Mouse (Mus musculus): ENCODE measurements around the gene Fads2.

The Fads2 gene

DNA sequence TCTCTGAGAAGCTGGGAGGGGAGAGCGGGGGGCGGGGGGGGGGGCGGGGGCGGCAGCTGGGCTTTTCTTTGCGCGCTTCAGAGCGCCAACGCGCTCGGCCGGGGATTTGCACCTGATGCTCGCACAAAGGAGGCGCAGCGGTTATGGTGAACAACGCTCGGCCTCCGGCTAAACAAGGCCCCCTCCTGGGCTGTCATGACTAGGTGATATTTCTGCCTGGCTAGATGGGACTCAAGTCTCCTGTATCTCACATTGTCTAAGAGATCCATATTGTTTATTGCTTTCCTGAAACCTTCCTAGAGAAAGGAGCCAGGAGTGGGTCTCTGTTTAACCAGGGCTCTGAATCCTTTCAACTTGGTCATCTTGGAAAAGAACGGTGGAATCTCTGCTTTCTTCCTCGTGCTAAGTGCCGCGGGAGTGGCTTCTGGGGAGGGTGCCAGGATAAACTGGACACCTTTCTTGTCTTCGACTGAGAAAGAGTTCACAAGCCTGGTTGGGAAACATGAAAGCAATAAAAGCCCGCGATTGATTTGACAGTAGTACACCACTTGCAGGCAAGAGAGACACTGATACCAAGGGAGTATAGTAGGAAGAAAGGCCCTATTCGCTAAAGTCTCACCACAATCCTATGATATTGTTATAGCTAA is 631 bp upstream of the Fads2 start:
- peak in 1 of 2 experiments; percentile 18 for DNase-seq

DNA sequence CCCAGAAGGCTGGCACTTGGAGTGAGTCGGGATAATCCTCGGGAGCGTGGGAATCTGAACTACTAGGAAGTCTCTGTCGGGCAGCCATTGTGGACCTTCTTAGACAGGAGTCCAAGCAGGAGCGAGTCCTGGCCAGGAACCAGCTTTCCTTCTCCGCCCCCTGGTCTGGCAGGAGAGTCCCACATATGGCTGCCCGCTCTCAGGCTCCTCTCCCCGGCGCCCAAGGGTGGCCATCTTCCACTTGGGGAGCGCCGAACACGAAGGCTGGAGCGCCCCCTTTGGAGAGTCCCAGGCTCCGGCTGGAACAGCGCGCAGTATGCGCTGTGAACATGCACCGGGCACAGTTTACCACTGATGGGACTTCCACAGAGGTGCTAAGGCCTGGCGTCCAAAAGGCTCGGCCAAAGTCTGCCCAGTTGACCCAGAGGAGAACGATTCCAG is 895 bp downstream of the Fads2 start:
- DNase-seq: peak; percentile 88 to 91

DNA sequence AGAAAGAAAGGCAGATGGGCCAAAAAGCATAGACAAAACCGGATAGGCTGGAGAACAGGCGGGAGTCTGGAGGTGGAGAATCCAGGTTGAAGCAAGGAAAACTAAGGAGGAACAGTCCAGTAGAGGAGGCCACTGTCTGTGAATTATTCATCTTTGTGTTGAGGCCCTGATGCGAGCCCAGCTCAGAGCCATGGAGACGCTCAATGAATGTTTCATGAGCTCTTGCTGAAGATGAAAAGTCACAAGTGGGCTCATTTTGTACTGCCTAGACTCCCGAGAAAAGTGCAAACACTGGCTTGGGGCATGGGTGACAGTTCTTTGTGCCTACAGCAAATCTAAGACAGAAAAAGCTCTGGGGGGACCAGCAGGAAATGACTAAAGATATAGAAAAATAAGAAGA is 3.7 kb downstream of the Fads2 start:
- DNase-seq: peak in 1 of 2 experiments; percentile 17

DNA sequence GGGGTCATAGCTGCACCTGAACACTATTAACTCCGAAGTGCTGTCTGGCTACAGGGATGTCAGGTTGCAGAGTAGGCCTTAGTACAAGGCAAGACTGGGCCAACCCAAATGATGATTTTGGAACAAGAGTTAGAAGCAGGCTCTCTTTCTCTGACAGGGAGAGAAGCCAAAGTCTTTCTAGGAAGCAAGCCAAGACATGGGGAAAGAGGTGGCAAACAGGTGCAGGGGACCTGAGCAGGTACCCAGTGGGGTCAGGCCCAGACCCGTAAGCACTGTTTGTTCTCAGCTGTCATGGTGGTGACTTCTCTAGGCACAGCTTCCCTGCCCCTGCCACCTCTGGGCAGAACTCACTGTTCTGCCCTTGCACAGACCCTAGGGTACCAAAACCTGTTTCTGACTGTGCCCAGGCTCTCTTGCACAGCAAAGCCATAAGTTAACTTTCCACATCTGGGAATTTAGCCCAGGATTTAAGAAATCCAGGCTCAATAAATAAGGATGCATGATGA is 5.1 kb downstream of the Fads2 start:
- DNase-seq: no peak

DNA sequence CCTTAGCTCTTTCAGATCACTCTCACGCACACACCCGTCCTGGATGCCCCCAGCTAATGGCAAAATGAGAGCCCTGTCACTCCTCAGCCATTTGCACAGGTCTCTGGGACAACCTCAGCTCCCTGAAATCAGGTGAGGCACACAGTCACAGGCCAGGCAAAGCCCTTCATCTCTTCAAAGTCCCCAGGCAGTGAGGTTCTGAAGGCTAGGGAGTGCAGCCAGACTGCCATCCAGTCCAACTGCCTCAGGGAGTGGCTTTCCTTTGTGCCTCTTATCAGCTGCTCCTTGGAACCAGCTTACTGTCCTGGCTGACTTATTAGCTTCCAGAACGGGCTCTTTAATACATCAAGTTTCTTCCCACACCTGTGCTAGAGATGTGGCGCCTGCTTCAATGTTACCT is 6.9 kb downstream of the Fads2 start:
- DNase-seq: no peak

DNA sequence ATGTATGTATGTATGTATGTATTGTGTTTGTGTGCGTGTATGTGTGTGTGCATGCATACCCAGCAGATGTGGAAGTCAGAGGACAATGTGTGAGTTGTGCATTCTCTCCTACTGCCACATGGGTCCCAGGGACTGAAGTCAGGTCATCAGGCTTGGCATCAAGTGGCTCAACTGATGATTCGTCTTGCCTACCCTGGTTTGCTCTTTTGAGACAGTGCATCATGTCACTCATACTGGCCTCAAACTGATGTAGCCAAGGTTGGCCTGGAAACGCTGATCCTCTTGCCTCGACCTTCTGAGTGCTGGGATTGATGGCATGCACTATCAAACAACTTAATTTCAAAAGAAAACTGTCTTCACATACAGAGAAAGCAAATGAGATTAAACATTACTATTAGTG is 7.7 kb downstream of the Fads2 start:
- DNase-seq: no peak

DNA sequence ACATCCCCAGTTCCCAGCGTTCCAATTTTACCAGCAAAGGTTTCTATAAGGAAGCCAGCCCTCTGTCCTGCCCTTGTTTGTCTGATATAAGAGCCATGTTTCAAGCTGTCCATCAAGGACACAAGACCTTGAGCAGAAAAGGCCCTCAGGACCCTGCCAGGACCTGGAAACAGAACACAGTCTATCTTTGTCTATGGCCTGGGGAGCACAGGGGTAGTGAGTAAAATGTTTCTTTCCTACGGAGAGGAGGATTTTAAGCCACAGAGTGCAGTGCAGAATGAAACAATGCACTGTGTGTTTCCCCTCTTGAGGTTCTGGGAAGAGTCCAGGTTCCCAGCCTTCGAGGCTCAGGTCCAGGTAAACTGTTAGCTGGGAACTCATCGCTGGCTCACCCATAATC is 14.6 kb downstream of the Fads2 start:
- no peak for DNase-seq

DNA sequence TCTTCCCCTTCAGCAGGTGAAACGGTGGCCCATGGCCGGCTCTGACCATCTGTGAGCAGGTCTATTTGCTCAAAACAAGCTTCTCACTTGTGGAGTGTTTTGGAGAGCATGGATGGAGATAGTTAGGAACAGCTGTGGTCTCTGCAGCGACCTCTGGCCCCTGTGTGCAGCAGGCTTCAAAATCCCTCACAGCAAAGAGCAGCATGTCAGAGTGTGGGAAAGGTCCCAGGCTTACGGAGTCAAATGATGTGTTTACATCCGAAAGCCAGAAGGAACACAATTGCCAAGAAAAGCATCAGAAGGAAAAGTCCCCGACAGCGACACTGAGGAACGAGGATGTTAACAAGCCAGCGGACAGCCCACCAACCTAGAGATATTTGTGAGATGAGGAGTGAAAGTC is 16.1 kb downstream of the Fads2 start:
- DNase-seq: no peak

DNA sequence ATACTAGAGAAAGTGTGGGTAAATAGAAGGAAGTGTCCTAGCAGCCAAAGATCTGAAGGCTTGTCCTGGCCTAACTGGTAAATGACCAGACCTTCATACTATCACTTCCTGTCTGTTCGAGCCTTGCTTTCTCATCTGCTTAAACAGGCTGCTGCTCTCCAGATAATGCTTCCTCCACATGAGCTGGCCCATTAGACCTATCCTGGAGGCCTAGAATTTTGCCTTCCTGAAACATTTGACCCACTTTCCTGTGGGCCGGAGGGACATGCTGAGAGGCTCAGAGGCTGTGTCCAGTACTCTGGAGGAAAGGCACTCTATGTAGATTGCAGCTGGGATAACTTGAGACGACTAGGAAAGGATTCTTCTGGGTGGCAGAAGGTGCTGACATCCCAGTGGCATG is 19.4 kb downstream of the Fads2 start:
- no peak for DNase-seq

DNA sequence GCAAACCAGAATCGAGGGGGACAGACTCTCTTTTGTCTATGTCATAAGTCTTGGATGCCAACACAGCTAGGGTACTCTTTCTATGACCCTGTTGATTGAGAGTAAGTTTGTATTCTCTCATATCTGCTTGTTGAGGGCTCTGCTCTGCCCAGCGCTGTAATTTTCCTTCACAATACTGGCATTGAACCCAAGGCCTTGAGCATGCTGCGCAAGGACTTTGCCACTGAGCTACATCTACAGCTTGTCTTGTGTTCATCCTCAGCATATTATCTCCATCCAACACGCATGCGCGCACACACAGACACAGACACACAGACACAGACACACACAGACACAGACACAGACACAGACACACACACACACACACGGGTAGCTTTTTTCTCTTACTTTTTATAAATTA is 21.2 kb downstream of the Fads2 start:
- no peak for DNase-seq

DNA sequence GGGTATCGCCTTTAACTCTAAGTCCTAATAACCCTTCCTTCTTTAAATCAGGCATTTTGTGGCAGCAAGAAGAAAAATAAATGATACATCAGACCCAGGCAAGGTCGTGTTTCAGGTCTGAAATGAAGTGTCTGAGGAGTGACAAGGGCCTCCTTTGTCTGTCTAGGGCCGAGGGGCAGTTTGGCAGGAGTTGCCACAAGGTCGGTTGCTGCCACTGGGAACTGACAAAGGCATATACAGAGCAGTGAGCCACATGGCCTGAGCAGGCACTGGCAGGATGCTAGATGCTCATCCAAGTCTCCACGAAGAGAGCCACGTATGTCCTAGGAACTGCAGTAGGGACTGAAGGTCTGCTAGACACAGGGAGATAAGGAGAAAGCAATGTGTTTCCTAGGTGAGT is 23.2 kb downstream of the Fads2 start:
- no peak for DNase-seq

DNA sequence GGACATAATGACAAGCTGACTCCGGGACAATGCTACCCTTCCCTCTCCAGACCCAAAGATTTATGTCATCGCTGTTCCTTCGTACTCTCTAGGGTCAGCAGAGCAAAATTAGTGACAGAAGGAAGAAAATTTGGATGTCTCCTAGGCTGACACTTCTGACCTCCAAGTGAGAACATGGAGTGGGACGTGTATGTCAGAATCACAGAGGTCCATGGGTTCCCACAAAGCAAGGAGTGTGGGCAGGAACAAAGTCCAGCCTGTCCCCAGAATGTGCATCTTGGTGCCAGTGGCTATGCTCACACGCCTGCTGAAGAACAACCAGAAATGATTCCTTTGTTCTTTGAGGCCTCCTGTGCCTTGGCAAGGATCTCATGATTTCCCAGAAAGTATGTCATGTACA is 28.4 kb downstream of the Fads2 start:
- no peak for DNase-seq

DNA sequence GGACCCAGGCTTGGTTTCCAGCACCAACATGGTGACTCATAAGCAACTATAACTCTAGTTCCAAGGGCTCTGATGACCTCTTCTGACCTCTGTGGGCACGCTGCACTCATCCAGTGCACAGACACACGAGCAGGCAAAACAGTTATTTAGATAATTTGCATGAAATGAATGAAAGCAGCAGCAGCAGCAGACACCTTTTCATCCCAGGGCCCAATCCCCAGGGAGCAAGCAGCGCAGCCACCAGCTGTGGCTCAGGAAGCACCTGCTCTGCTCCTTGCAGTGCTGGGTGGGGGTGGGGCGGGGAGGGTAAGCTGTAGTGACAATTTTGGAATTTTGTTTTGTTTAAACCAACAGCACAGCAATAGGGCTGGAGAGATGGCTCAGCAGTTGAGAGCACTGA is 29.7 kb downstream of the Fads2 start:
- DNase-seq: no peak

DNA sequence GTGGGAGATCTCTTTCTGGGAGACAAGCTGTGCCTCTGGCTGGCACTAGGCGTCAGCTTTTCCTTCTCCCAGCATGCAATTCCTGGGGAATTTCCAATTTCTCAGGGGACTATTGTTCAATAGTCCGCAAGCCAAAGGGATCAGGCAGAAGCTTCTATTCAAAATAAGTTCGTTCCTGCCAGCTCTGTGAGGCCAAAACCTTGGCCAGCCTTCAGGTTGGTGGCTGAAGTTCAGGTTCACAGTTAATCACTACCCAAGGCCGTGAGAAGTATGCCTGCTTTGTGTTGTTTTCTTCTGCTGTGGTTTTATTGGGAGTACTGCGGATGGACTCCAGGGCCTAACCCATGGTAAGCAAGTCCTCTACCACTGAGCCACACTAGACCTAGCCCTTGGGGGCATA is 30.4 kb downstream of the Fads2 start:
- DNase-seq: peak; percentile 78 to 89

DNA sequence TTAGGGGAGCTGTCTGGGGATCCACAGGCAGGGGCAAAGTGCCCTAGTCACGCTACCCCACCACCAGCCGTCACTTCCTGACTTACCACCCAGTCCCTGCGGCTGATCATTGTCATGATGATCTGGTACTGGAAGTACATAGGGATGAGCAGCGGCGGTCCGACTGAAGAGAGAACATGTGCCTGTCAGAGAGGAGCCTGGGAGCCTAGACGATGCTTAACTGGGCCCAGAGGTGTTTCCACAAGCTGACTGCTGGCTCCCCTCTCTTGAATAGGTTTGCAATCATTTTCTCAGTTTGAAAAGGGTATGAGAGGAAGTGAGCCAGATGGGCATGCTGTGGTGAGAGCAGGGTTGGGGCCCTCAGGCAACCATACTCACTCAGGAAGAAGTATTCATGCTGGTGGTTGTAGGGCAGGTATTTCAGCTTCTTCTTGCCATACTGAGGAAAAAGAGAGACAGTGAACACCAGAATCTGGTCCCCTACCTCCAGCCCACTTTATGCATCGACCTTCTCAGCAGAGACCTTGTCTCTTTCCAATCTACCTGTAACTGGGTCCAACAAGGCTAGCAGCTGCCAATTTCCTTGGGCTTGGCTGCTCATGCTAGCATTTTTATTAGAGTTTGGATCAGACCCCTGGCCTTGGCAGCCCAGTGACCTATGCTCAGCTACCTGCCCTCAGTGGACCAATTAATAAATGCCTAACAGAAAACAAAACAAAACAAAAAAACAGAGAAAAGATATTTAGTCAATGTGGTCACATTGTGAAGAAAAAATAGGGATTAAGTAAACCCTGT is 31.2 kb downstream of the Fads2 start:
- peak; percentile 76 to 78 for DNase-seq

DNA sequence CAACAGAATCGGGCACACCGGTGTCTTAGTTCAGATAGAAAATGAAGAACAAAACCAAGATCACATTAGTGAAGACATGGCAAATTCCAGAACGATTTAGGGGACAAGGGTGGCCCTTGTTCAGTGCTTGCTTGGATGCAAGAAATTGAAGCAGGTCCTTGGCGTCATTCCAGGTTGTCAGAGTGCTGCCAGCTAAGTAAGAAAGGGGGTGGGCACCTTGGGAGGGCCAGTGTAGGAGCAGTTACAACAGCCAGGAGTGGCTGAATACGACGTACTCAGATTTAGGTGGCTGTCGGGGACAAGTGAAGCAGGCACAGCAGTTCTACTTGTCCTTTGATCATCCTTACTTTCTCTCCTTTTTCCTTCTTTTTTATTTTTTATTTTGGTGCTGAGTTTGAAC is 33.8 kb downstream of the Fads2 start:
- no peak for DNase-seq

DNA sequence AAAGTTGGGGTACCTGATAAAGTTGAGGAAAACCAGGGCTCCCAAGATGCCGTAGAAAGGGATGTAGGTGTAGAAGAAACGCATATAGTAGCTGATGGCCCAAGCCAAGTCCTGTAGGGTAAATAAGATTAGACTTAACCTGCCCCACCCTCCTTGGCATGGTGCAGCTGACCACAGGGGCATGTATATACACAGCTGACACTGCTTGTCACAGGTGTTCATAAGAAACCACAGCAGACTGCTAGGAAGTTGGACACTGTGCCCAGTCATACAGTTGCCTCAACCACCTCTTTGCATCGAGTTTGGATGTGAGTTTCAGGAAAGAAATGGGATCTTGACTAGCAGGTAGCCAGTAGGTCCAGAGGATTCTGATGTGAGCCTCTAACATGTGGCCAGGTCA is 35.0 kb downstream of the Fads2 start:
- DNase-seq: no peak

DNA sequence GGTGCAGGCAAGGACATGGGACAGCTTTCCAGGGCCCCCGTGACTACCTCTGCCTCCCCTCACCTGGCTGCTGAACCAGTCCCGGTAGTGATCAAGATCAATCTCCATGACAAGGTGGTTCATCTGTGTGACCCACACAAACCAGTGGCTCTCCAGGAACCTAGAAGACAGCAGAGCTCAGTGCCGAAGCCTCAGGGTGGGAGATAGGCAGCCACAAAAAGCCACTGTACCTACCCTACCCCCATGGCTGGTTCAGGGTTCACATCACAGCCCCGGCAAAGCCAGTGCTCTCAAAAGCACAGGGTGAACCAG is 35.4 kb downstream of the Fads2 start:
- no peak for DNase-seq

DNA sequence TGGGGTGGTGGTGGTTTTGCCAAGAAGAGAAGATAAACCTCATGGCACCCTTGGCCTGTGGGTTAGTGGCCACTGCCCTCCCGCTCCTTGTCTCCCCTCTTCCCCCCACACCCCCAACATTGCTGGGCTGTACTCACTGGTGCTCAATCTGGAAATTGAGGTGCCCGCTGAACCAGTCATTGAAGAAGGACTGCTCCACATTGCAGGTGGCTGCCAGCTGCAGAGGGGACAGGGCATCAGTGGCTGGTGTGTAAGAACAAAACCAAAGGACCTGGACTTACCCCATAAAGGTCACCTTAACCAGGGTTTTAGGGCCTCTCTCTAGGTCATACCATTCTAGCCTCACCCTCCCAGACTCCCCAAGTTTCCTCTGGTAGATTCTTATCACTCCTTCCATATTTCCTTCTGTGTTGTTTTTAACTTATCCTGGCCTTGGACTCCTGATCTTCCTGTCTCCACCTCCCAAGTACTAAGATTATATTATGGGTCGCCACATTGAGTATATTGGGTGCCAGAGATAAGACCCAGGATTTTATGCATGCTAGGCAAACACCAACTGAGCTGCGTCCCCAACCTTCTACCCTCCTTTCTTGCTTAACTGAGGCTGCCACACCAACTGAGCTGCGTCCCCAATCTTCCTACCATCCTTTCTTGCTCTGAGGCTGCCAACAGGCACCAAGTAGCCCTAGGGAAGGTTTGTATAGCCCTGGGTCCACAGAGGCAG is 35.9 kb downstream of the Fads2 start:
- no peak for DNase-seq

DNA sequence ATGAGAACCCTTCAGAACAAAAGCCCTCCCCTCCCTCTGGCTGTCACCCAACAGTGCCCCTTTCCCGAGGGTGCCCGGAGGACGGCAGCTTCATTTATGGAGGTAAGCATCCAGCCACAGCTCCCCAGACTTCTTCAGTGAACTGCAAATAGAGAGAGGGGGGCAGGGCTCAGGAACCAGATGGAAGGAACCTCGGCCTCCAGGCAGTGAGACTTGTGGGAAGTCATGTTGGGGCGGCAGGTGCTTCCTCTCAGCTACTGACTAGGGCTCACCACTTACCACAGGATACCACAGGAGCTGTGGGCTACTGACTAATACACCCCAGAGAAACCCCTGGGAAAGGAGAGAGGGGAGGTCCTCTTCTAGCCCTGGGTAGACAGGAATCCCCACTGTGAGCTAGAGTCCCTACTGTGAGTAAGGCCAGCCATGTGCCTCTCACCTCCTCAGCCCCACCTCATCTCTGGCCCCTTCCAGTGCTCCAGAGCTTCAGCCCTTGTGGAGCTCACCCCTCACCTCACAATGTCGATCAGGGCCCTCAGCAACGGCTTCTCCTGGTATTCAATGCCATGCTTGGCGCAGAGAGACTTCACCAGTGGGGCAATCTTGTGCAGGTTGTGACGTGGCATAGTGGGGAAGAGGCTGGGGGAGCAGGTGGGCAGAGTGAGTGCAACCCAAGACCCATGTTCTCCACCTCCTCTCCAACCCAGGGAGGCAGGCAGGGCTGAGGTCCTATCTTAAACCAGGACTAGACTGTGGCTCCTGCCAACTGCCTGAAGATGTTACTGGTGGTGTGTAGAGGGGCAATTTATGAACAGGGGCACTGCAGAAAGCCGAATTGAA is 37.2 kb downstream of the Fads2 start:
- no peak for DNase-seq

DNA sequence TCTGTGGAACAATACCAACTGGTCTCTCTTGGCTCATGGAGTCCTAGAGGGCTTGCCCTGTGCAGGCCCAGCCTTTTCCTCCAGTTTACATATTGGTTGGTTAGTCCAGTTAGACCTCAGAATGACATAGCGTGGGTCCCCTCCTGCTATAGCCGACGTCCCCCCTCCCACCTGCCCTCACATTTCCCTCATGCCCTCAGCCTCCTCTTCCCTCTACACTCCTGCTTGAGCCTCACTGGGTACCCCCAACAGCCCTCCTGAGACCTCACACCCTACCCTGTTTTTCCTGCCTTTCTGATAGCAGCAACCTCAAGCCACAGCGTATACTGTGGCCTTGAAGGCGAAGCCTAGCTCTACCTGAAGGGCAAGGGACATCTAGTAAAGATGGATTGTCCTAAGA is 38.7 kb downstream of the Fads2 start:
- no peak for DNase-seq

DNA sequence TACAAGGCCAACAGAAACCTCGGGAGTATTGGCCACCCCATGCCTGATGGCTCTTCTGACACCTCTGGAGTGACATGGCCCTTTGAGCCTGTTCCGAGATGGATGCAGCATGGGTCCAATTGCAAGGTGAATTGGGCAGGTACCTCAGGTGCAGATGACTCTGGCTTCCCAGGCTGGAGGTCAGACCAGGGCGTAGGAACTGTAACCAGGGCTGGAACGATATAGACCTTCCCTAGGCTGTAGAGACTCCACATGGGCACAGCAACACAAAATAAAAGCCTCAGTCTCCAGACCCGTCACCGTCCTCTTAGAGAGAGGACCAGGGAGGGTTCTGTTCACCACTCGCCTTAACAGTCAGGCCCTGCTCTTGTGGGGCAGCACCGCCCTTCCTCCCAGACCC is 39.3 kb downstream of the Fads2 start:
- no peak for DNase-seq

DNA sequence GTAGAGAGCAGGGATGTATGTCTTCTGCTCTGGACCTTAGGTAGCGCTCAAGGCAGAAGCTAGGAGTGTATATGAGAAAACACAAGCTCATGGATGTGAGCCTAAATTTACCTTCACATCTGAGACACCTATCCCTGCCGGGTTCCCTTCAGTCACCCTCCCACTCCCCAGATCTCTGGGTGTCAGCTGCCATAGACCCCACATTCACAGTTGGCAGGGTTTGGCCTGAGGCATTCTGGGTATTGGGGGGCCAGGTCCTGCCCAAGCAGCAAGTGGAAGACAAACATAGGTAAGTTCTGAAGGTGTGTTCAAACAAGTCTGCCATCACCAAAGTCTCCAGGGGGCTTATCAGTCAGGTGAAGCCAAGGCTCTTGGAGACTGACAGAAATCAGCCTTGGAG is 39.9 kb downstream of the Fads2 start:
- DNase-seq: no peak
